Mouse (Mus musculus) mouse trophoblast stem cell (cell line): ENCODE data around the gene Nanos1.

ENCODE experiments used
- in situ Hi-C, 2 experiments: fragments of 300-500 bp; cut with MseI, MboI; formaldehyde crosslinking; loops; 2 replicates in 1 of 2; 3 replicates in 1 of 2; pipeline ENCODE4 v1.15.1; 2025

Gene Nanos1

DNA sequence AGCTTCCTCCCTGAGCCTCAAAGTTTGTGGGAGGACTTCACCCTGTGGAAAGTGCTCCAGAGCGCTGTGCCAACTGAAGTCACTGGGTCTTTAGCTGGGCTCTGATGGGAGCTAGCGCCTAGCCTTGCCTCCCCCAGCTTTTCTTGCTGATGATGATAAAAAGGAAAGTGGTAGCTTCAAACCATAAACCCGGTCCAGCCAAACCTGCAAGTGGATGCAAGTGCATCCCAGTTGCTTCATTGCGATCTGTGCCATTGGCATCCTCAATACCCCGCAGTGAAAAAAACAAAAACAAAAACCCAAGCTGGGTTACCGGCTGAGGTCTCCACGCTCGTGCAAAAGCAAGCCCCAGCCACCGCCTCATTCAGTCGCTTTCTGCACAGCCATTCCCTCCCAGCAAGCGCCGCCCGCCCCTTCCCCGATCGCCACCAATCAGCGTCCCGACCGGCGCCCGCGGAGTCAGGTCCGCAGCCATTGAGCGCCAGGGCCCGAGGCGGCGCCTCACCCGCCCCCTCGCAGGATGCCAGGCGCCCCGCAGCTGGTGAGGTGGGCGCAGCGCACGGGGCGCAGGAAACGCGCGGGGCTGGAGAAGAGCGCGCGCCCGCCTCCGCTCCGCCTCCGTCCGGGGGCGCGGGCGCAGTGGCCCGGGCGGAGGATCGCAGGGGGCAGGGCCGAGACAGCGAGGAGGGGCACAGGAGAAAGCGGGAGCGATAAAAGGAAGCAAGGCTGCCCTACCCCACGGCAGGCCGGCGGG lies at the start of gene Nanos1:
Gene Nanos1 (plus strand): TSS at position 550 of the 754 bp plus-strand sequence.
- in situ Hi-C loops: no loop called here

DNA sequence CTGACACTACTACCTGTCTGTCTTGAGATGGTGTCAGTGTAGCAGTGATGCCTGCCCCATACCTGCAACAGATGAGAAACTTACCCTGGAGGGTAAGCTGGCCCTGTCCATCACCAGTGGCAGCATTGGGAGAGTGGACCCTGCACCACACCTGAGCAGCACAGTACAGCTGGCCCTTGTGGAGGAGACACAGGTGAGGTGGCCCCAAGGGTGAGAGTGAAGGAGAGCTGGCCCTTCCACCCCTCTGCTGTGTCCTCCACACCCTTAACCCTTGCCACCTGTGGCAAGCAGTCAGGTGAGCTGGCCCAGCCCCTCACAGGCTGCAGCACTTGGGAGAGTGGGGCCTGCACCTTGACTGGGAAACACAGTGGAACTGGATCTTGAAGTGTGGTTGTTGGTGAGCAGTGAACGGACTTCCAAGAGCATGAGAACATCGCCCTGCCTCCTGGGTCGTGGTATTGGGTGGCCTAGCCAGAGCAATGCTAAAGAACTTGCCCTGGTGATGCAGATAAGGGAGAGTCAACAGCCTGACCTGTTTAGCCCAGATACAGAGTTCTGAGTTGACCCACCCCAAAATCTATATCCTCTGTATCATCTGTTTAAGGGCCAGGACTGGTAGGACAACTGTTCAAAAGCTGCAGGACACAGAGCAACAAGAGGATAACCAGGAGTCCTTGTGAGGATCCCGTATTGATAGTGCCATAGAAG lies 46.4 kb upstream of the Nanos1 start:
- in situ Hi-C loops: no loop called here

DNA sequence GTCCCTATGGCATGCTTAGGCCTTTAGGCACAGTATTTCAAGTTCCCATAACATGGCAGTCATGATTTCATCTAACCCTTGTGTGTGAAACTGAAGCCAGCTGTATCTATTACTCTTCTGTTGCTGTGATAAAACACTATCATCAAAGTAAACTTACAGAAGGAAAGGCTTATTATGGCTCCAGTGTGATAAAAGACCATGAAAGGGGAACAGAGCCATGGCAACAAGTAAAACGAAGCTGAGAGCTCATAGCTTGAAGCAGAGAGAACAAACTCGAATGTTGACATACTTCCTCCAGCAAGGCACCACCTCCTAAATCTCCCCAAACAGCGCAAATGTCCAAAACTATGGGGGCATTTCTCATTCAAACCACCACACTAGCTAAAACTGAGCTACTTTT lies 45.6 kb upstream of the Nanos1 start:
- in situ Hi-C loops: no loop called here

DNA sequence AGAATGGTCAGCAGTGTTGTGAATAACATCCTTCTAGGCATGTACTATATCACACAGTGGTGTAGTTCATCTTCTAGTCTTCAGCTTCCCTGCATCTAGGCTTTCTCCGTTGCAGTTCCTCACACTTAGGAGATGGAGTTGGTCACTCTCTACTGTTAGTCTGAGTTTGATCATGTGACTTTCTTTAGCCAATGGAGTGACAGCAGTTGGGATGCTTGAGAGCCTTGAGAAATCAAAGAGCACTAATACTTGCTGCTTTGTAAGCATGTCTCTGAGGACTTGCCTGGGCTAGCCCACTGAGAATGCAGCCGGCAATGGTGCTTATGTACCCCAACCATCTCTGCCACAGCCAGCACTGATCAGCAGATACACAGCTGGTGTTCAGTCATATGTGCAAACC lies 43.2 kb upstream of the Nanos1 start:
- in situ Hi-C loops: no loop called here

DNA sequence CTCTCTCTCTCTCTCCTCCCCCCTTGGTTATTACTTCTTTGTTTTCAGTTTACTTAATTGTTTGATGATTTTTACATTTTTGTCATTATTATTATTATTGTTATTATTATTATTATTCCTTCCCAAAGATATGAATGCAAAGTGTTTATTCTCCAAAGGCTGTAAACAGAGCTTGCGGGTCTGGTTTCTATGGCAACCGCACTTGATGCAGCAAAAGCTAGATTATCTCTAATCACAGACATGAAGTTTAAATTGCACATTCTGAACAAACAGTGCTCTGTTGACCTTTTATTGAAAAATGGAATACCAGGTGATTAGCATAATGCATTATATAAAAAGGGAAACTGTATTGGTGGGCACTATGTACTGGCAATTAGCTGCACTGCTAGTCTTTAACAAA lies 39.4 kb upstream of the Nanos1 start:
- in situ Hi-C loops: no loop called here

DNA sequence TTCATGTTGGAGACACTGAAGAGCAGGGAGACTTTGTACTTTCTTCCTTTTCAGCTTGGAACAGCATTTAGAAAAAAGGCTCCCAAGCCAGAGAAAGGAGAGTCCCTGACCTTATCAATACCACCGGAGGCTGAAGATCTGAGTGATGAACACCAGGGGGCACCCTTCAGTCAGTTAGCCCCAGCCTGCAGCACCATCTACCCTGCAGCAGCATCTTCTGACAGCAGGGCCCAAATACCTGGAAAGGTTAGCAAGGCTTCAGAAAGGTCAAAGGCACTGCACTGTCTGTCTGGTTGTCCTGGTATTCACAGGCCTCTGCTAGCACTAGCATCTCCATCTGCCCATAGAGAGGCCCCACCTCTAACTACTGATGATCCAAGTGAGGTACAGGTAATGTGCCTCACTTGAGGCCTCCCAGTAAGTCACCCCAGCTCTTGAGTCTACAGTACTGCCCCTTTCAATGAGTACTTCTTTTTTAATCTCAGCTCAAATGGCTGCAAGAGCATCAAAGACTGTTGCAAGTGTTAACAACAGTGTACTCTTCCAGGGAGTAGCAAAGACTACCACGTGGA lies 25.4 kb upstream of the Nanos1 start:
- in situ Hi-C loops: no loop called here

DNA sequence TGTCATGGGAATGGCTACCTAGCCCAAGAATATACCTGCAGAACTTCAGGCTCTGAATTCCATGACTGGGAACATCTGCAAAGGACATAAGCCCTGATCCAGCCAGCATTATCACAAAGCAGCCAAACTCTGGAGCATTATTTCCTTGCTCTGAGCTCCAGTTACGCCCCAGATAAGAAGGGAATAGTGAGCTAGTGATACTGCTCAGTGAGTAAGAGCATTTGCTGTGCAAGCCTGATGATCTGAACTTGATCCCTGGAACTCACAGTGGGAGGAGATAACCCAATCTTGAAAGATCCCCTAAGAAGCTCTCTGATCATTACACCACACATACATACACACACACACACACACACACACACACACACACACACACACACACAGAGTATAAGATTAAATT lies 24.5 kb upstream of the Nanos1 start:
- in situ Hi-C loops: no loop called here

DNA sequence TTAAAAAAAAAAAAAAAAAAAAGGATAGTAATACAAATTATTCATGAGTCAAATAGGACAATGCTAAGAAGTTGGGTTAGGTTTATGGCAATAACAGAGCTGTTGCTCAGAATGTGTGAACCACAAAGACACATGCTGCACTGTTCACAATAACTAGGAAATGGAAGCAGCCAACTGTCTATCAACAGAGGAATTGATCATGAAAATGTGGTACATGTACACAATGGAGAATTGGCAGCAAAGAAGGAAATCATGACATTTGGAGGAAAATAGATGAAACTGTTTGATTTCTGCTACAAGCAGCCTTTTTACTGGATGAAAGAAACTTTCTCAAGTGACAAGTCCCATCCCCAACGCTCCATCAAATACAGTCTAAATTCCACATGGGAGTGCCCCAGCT lies 23.8 kb upstream of the Nanos1 start:
- in situ Hi-C loops: no loop called here

DNA sequence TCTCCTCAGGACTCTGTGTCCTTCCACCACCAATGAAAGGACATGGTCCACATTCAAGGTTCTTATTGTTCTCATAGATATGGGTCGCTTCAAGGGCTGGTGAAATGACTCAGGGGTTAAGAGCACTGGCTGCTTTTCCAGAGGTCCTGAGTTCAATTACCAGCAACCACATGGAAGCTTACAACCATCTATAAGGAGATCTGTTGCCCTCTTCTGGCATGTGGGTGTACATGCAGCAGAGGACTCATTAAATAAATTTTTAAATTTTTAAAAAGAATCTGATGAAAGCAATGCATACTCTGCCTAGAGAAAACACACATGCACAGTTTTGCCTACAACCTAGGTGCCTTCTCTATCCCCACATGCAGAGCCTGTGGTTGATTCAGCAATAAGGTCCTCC lies 15.2 kb upstream of the Nanos1 start:
- in situ Hi-C loops: no loop called here

DNA sequence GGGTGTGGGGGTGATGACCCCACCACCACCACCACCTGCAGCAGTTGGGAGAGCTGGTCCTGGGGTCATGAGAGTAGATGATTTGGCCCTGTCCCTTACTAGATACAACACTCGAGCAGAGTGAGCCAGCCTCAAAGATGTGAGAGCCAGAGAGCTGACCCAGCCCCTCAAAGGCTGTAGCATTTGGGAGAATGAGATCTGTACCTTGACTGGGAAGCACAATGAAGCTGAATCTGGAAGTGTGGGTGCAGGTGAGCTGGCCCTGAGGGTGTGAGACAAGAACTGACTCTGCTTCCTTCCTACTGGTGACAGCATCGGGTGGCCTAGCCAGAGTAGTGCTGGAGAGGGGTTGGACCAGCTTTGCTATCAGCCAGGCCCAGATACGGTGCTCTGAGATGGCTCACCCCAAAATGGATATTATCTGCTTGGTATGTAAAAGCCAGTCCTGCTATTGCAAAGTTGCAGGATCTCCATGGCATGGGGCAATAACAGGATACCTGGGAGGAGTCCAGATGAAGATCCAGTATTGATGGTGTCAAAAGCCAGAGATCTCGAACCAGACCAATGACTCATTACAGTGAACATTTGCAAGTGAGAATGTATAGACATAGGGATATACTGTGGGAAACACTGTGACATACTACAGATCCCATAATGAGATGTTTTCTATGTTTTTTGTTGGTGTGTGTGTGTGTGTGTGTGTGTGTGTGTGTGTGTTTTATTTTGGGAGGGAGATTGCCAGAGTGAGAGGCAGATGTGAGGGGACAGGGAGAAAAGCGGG lies 11.8 kb upstream of the Nanos1 start:
- in situ Hi-C loops: no loop called here

DNA sequence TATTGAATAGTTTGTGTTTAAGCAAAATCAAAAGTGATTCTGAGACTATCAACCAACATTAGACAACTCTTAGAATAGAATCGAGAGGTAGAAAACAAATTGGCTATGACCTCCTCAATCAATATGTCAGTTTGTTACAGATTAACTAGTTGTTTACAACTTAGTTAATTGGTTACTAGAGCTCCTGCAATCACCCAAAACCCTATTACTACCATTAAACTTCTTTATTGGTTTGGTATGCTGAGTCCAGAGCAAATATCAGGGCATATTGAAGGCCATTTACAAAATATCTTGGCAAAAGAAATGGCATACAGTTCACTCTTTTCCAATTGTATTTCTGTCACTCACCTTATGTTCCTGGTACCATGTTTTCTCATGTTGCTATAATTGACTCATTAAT lies 8.0 kb upstream of the Nanos1 start:
- in situ Hi-C loops: no loop called here

DNA sequence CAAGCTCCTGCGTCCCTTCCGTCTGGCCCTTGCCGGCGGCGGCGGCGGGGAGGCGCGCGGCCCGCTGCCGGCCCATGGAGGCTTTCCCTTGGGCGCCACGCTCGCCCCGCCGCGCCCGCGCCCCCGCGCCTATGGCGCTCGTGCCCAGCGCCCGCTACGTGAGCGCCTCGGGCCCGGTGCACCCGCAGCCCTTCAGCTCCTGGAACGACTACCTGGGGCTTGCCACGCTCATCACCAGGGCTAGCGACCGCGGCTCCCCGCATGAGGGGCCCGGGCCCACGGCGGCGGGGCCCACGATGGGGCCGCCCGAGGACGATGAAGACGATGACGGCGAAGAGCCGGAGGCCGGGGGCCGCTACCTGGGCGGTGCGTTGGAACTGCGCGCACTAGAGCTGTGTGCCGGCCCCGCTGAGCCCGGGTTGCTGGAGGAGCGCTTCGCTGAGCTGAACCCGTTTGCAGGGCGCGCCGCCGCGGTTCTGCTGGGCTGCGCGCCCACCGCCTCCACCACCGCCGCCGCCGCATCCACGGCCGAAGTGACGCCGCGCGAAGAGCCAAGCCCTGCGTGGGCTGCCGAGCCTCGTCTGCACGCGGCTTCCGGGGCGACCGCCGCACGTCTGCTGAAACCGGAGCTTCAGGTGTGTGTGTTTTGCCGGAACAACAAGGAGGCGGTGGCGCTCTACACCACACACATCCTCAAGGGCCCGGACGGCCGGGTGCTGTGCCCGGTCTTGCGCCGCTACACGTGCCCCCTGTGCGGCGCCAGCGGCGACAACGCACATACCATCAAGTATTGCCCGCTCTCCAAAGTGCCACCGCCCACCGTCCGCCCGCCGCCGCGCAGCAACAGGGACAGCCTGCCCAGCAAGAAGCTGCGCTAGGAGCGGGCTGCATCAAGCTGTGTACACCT lies 658 bp downstream of the Nanos1 start:
- in situ Hi-C loops: no loop called here

DNA sequence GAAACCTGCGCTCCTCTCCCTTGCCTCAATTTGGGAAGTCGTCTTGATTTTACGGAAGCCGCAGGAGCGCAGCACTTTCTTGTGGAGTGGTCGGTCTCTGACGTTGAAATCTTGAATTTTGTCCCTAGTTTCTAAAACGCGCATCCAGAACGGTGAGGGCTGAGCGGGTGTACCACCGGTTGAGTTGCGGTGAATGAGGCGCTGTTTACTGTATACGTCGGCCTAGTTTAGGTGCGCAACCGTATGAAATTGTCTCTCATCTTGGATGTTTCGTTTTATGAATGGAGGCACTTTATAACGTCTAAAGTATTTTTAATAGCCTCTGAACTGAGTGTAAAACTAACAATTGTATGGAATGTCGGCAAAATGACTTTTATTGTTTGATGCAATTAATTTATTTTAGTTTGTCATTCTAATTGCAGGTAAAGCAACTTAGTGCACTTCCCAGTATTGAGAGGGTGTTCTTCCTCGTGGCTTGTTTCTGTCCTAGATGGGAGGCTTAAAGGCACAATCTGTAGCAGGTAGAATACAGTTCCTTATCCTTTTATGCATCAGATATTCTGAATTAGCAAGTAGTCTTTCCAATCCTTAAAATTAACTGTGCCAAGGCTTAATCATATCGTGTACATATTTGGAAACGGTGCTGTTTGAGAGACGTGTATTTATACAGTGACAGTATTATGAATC lies 1.5 kb downstream of the Nanos1 start:
- in situ Hi-C loops: no loop called here

DNA sequence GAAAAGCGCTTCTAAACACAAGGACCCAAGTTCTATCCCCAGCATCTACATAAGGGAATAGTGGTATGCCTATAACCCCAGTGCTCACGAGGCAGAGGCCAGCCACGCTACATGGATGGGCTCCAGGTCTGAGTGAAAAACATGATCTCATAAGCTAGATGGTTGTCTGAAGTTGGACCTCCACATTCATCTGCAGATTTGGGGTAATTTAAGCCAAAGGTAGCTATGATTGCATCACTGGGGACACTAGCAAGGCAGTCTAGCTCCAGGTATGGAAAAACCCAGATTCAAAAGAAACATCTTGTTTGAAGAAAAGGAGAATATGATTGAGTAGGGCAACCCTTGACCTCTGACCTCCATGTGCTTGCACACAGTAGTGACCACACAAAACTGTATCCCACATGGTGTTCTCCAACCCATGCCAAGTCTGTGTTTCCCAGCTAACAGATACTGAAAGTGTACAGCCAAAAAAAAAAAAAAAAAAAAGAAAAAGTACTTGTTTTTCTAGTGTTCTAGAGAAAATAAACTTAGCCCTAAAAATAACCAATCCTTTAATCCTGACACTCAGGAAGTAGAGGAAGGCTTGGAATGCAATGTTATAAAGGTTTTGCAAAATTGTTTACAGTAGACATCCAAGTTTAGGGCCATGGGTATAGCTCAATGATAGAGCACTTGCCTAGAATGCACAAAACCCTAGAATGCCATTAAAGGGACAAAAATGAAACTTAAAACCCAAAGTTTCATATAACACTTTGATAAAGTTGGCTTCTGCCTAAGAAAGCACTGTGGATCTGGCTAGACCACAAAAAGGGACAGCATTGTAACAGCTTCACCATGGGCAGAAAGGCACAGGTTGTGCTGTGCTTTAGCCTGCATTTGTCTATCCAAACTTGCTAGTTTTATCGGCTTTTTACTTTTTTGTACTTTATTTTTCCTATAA lies 3.4 kb downstream of the Nanos1 start:
- in situ Hi-C loops: no loop called here

DNA sequence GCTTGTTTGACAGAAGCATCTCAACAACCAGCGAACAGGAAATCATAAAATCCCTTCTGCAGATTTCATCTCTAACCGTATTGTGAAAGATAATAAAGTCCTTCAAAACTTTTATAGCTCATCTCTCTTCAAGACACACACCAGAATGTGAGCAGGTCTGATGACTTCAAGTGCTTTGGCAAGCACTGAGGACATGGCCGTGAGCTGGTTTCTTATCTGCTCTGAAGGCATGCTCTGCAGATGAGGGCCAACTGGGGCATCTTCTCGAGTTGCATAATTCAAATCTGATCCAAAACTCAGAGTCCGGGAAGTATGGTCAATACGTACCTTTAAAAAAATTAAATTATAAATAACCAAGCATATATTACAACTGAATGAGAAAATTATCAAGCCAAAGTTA lies 17.6 kb downstream of the Nanos1 start:
- in situ Hi-C loops: no loop called here

DNA sequence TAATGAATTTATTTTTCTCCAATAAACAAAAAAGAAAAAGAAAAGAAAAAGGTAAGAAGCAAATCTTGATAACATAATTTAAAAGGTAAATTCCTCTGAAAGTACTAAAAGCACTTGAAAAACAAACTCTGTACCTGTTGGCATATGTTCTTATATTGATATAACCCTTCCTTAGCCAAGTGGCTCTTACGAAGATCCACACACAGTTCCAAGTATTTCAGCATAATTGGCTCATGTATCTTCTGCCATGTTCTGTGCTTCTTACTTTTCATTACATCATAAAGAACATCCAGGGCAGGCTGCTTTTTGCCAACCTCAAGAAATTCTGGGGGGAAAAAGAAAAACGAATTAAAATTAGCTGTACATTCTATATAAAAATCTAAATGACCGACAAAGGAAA lies 26.2 kb downstream of the Nanos1 start:
- in situ Hi-C loops: no loop called here

DNA sequence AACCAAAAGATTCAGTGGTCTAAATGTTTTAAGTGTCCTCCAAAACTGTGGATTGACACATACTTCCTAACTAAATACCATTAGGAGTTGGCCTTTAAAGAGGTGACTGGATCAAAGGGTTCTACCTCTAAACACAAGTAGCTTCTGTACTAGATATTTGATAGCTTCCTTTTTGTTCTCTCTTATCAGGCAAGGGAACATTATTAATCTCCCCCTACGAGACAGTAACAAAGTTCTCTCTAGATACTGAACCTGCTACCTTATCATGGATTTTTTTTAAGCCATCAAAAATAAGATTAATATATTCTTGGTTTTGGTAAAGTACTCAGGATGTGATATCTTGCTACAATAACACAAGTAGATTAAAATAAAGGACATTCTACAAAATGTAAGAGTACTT lies 28.9 kb downstream of the Nanos1 start:
- in situ Hi-C loops: no loop called here

DNA sequence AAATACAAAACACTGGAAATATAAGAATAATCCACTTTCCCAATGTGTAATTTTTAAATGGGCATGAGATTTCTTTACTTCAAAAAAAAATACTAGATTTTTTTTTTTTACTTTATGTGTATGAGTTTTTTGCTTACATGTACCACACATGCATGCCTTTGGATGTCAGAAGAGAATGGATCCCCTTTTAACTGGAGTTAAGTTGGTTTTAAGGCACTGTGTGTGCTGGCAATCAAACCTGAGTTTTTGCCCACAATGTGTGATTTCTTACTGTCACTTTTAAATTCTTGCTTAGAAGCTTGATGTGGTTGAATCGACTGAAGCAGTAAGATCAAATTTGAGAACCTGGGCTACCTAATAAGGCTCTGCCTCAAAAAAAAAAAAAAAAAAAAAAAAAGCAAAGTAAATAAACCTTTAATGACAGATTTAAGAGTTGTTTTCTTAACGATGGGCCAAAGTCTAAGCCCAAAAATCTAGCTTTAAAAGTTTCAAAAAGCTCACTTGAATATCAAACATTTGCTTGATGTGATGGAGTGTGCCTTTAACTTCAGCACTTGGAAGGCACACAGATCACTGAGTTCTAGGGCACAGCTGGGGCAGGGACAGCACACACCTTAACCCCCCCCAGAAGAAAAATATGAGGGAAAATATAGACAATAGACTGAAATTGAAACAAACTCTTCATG lies 31.8 kb downstream of the Nanos1 start:
- in situ Hi-C loops: no loop called here
